In the genomic region with DNA sequence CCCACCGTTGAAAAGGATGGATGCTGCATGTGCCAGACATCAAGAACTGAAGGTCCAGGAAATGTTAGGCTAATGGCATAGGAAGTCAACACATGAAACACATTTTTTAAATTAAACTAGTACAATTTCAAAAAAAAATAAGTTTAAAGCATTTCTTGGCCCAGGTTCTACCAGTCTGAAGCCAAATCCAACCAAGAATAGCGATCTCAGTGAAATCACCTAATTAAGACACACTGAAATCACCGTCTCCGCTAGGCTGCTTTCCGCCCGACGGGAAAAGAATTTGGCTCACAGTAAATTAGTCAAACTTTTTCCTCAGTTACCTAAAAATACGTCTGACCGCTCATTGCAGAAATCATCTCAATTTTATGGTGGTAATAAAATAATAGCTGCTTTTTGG, we compare ENCODE assay signal across 25 mouse cellular contexts. TPM values are rescaled to one million over a fixed set of nuclear protein-coding genes. Genes with fewer than 3 reads are reported as not detected.
DNase-seq lines count a peak whose midpoint lies in the region; ATAC-seq and TF ChIP-seq lines count a peak whose summit lies in the region.
"Had no signal": no experiment of that assay in that cellular context is flagged by ENCODE, and none has a peak within 500 bp of the region (broad histone marks: within the 10 kb centered on the region; RNA-seq: fewer than 3 reads in every experiment).

No protein-coding gene starts in this region.

- no peak overlapping the region for H3K9ac ChIP-seq in embryonic facial prominence, embryonic 14.5 days (ENCODE audit: low read depth, low read length)
- no peak overlapping the region for H3K9ac ChIP-seq in limb, embryonic 14.5 days (ENCODE audit: low read depth, low read length, severe bottlenecking)
- H3K9ac ChIP-seq in kidney, embryonic 16.5 days (replicated peaks; ENCODE audit: low read length), result no peak overlapping the region
- H3K9ac ChIP-seq: embryonic facial prominence, embryonic 13.5 days; forebrain, embryonic 13.5 days; heart, embryonic 13.5 days; hindbrain, embryonic 12.5 days; hindbrain, embryonic 15.5 days had no signal

- no peak for TF ChIP-seq POLR2A in limb, embryonic 14.5 days (IDR thresholded peaks at IDR 0.05; ENCODE audit: borderline replicate concordance, extremely low read depth, insufficient read depth, insufficient read length)

- H3K36me3 ChIP-seq in embryonic facial prominence, embryonic 14.5 days (ENCODE audit: control insufficient read depth, insufficient read depth, low read length), result 0 out of 2 replicates have a peak, but pooled peaks cover 3% of the 10 kb centered on the region
- H3K36me3 ChIP-seq in embryonic facial prominence, embryonic 10.5 days (replicated peaks), result peaks cover 5% of the 10 kb centered on the region
- H3K36me3 ChIP-seq in limb, embryonic 14.5 days (ENCODE audit: control insufficient read depth, insufficient read depth, low read length), result 0 out of 2 replicates have a peak, but pooled peaks cover 4% of the 10 kb centered on the region
- H3K36me3 ChIP-seq in limb, embryonic 10.5 days, result peaks cover 6% of the 10 kb centered on the region; the same call in 1 of the 2 replicates
- H3K36me3 ChIP-seq in kidney, embryonic 16.5 days (ENCODE audit: insufficient read depth, low read length), result 0 out of 2 replicates have a peak, but pooled peaks cover 4% of the 10 kb centered on the region
- H3K36me3 ChIP-seq: hindbrain, embryonic 15.5 days had no signal

- peak; percentile 71 for DNase-seq in embryonic facial prominence, embryonic 14.5 days (ENCODE audit: low spot score)
- DNase-seq in embryonic facial prominence, embryonic 10.5 days (ENCODE audit: low spot score), result no peak
- DNase-seq in limb, embryonic 14.5 days (ENCODE audit: low spot score), result peak; percentile 61
- no peak for DNase-seq in limb, embryonic 10.5 days (ENCODE audit: low spot score)
- DNase-seq in fibroblast of lung, adult 2 months (ENCODE audit: low read depth), result peak; percentile 19
- DNase-seq: adrenal gland, adult 8-10 months; adrenal gland, postnatal 25 days; cerebellum, adult 18-20 months; cerebellum, adult 9-10 months; cerebellum, postnatal 25 days; gastrocnemius, postnatal 10 days; gastrocnemius, postnatal 36 days; heart, adult 2 months; heart, postnatal 14 days; heart, postnatal 4 days had no signal

- no peak for ATAC-seq in embryonic facial prominence, embryonic 14.5 days (ENCODE audit: low read depth)
- ATAC-seq in limb, embryonic 14.5 days (ENCODE audit: low FRiP score, low read depth), result 0 out of 2 replicates have a peak, but pooled peaks have one; percentile 32
- no peak for ATAC-seq in kidney, embryonic 16.5 days (ENCODE audit: low FRiP score, low TSS enrichment)
- ATAC-seq: activated CD4-positive, CD25-positive, alpha-beta regulatory T cell, adult 4 months; forebrain, embryonic 13.5 days; forebrain, embryonic 16.5 days; intestine, postnatal 0 days had no signal

- WGBS in embryonic facial prominence, embryonic 14.5 days, result 80% methylated on average over 9 of the region's 9 CpGs
- 96% methylated on average over 9 of the region's 9 CpGs for WGBS in embryonic facial prominence, embryonic 10.5 days
- 66% methylated on average over 9 of the region's 9 CpGs for WGBS in limb, embryonic 14.5 days
- WGBS in limb, embryonic 10.5 days, result 96% methylated on average over 9 of the region's 9 CpGs
- 91% methylated on average over 9 of the region's 9 CpGs for WGBS in kidney, embryonic 16.5 days

- no peak overlapping the region for H3K4me2 ChIP-seq in embryonic facial prominence, embryonic 14.5 days (ENCODE audit: low read depth, low read length)
- no peak overlapping the region for H3K4me2 ChIP-seq in limb, embryonic 14.5 days (replicated peaks; ENCODE audit: low read depth, low read length, severe bottlenecking)
- no peak overlapping the region for H3K4me2 ChIP-seq in kidney, embryonic 16.5 days (replicated peaks; ENCODE audit: low read depth, low read length)
- H3K4me2 ChIP-seq: embryonic facial prominence, embryonic 13.5 days; forebrain, embryonic 13.5 days; heart, embryonic 13.5 days; hindbrain, embryonic 12.5 days; hindbrain, embryonic 15.5 days had no signal

- no peak overlapping the region for H3K27ac ChIP-seq in embryonic facial prominence, embryonic 14.5 days (replicated peaks; ENCODE audit: low read depth, low read length)
- no peak overlapping the region for H3K27ac ChIP-seq in embryonic facial prominence, embryonic 10.5 days (replicated peaks)
- H3K27ac ChIP-seq in limb, embryonic 14.5 days (replicated peaks; ENCODE audit: low read depth, low read length), result no peak overlapping the region
- no peak overlapping the region for H3K27ac ChIP-seq in limb, embryonic 10.5 days
- no peak overlapping the region for H3K27ac ChIP-seq in kidney, embryonic 16.5 days (ENCODE audit: low read length)
- H3K27ac ChIP-seq: embryonic facial prominence, embryonic 13.5 days; forebrain, embryonic 13.5 days; heart, adult 2 months; heart, embryonic 10.5 days; heart, embryonic 13.5 days; hindbrain, embryonic 12.5 days; hindbrain, embryonic 15.5 days had no signal

- H3K4me3 ChIP-seq in embryonic facial prominence, embryonic 14.5 days (ENCODE audit: low read depth, low read length), result no peak overlapping the region
- H3K4me3 ChIP-seq in embryonic facial prominence, embryonic 10.5 days, result no peak overlapping the region
- no peak overlapping the region for H3K4me3 ChIP-seq in limb, embryonic 14.5 days (replicated peaks; ENCODE audit: low read length)
- no peak overlapping the region for H3K4me3 ChIP-seq in limb, embryonic 10.5 days
- H3K4me3 ChIP-seq in kidney, embryonic 16.5 days (ENCODE audit: low read length), result no peak overlapping the region
- H3K4me3 ChIP-seq: embryonic facial prominence, embryonic 13.5 days; forebrain, embryonic 13.5 days; heart, adult 2 months; heart, embryonic 10.5 days; heart, embryonic 13.5 days; hindbrain, embryonic 12.5 days; hindbrain, embryonic 15.5 days had no signal

- no peaks in the 10 kb centered on the region for H3K4me1 ChIP-seq in embryonic facial prominence, embryonic 14.5 days (ENCODE audit: control insufficient read depth, insufficient read depth, low read length)
- peaks cover 1% of the 10 kb centered on the region; the same call in 1 of the 2 replicates for H3K4me1 ChIP-seq in embryonic facial prominence, embryonic 10.5 days
- H3K4me1 ChIP-seq in limb, embryonic 14.5 days (ENCODE audit: control insufficient read depth, insufficient read depth, low read length), result peaks cover 2% of the 10 kb centered on the region; the same call in 1 of the 2 replicates
- H3K4me1 ChIP-seq in limb, embryonic 10.5 days, result no peaks in the 10 kb centered on the region
- 0 out of 2 replicates have a peak, but pooled peaks cover 5% of the 10 kb centered on the region for H3K4me1 ChIP-seq in kidney, embryonic 16.5 days (ENCODE audit: insufficient read depth, low read length)
- H3K4me1 ChIP-seq: heart, embryonic 10.5 days; hindbrain, embryonic 12.5 days had no signal

- peaks cover 8% of the 10 kb centered on the region for H3K9me3 ChIP-seq in embryonic facial prominence, embryonic 14.5 days (ENCODE audit: control insufficient read depth, low read length)
- no peaks in the 10 kb centered on the region for H3K9me3 ChIP-seq in embryonic facial prominence, embryonic 10.5 days
- H3K9me3 ChIP-seq in limb, embryonic 14.5 days (ENCODE audit: control insufficient read depth, low read length), result no peaks in the 10 kb centered on the region
- H3K9me3 ChIP-seq in limb, embryonic 10.5 days (replicated peaks), result 0 out of 2 replicates have a peak, but pooled peaks cover 2% of the 10 kb centered on the region
- peaks cover 3% of the 10 kb centered on the region for H3K9me3 ChIP-seq in kidney, embryonic 16.5 days (ENCODE audit: low read length)
- H3K9me3 ChIP-seq: forebrain, embryonic 13.5 days; heart, embryonic 13.5 days; hindbrain, embryonic 12.5 days; hindbrain, embryonic 15.5 days had no signal

- H3K27me3 ChIP-seq in embryonic facial prominence, embryonic 14.5 days (replicated peaks; ENCODE audit: control insufficient read depth, insufficient read depth, low read length), result no peaks in the 10 kb centered on the region
- H3K27me3 ChIP-seq in embryonic facial prominence, embryonic 10.5 days (replicated peaks; ENCODE audit: low read depth, poor library complexity, severe bottlenecking), result no peaks in the 10 kb centered on the region
- no peaks in the 10 kb centered on the region for H3K27me3 ChIP-seq in limb, embryonic 14.5 days (ENCODE audit: control insufficient read depth, insufficient read depth, low read length)
- H3K27me3 ChIP-seq in limb, embryonic 10.5 days (ENCODE audit: low read depth, poor library complexity, severe bottlenecking), result no peaks in the 10 kb centered on the region
- H3K27me3 ChIP-seq in kidney, embryonic 16.5 days (ENCODE audit: insufficient read depth, low read length), result no peaks in the 10 kb centered on the region
- H3K27me3 ChIP-seq: embryonic facial prominence, embryonic 13.5 days; forebrain, embryonic 13.5 days; heart, embryonic 13.5 days; hindbrain, embryonic 12.5 days; hindbrain, embryonic 15.5 days had no signal

RNA-seq across cellular contexts. Expression of gene Parp8, which starts 13.3 kb away (rescaled TPM):
- 19.8 and 21.9 TPM in 2 replicates for polyA plus RNA-seq in embryonic facial prominence, embryonic 14.5 days (2014; fragmentation: Nextera tagmentation; extraction: Ambion mirVana)
- 10.4 and 13.1 TPM in 2 replicates for polyA plus RNA-seq in embryonic facial prominence, embryonic 10.5 days (2016; fragmentation: Nextera tagmentation; extraction: Ambion mirVana)
- polyA plus RNA-seq in limb, embryonic 14.5 days (2012; rRNA removed), result 37.7 and 37.8 TPM in 2 replicates
- 20.0 and 21.7 TPM in 2 replicates for polyA plus RNA-seq in limb, embryonic 14.5 days (2014; fragmentation: Nextera tagmentation; extraction: Ambion mirVana)
- 11.1 and 14.7 TPM in 2 replicates for polyA plus RNA-seq in limb, embryonic 10.5 days (2016; fragmentation: Nextera tagmentation; extraction: Ambion mirVana)
- 15.7 and 18.1 TPM in 2 replicates for polyA plus RNA-seq in kidney, embryonic 16.5 days (2015; fragmentation: Nextera tagmentation; extraction: Ambion mirVana)

Comparison
In these comparisons a context has a peak if more than half of its experiments do, and no peak if none do; other contexts are left out.
1. DNase-seq: peak in embryonic facial prominence, embryonic 14.5 days (single experiment), limb, embryonic 14.5 days (single experiment) and fibroblast of lung, adult 2 months (single experiment); none in embryonic facial prominence, embryonic 10.5 days (single experiment) and limb, embryonic 10.5 days (single experiment).